Mouse (Mus musculus) kidney, adult 10 weeks (tissue): ENCODE data around the gene Otud6a. TPM values are rescaled to one million over a fixed set of nuclear protein-coding genes. Genes with fewer than 3 reads are reported as not detected.

Source experiments
- polyA plus RNA-seq: library from polyadenylated mRNA; stranded (reverse); fragments of 350-450 nt; fragmentation: Illumina TruSeq; extraction: RNeasy Lipid Tissue Mini Kit (QIAGEN cat#74804); gene quantifications from one replicate; pipeline ENCODE4 v1.2.3, GENCODE M21; 2014; ENCODE audit warnings: low read depth, low replicate concordance

The Otud6a gene
- polyA plus RNA-seq: not detected

GRCm38 (mm10) chrX:100428693-100429092, at the start of gene Otud6a:
TSS of gene Otud6a (plus strand) at chrX:100429013.

GRCm38 (mm10) chrX:100442617-100443016, 13.8 kb downstream of the Otud6a start, which contains the start of gene Awat2:
TSS of gene Awat2 (minus strand) at chrX:100442717.

Other genes with a start within 250 kb of the Otud6a start
- gene Awat2, start 13.7 kb downstream of the Otud6a start, polyA plus RNA-seq: 0.28 TPM
- gene Igbp1, start 65.3 kb downstream of the Otud6a start, polyA plus RNA-seq: 121 TPM
- not detected for gene Dgat2l6, start 95.8 kb downstream of the Otud6a start, polyA plus RNA-seq
- not detected for gene Awat1, start 143.2 kb downstream of the Otud6a start, polyA plus RNA-seq
- gene P2ry4, start 165.9 kb downstream of the Otud6a start, polyA plus RNA-seq: not detected
- gene Arr3, start 176.5 kb downstream of the Otud6a start, polyA plus RNA-seq: not detected
- gene Kif4, start 196.7 kb downstream of the Otud6a start, polyA plus RNA-seq: 0.16 TPM
- gene Pdzd11, start 197.6 kb downstream of the Otud6a start, polyA plus RNA-seq: 73.7 TPM